Mouse (Mus musculus) gastrocnemius, adult 2 months (tissue): Measurements from ENCODE around the gene Nol9. TPM values are rescaled to one million over a fixed set of nuclear protein-coding genes. Genes with fewer than 3 reads are reported as not detected.
A peak's percentile ranks its signal among the peaks of the same experiment; 100 is the strongest.
"Not testable (repeated sequence)": the region's sequence is repeated elsewhere in the genome, so short reads cannot be mapped to it uniquely, and the experiment has no call there.

Experiments used
- DNase-seq: peaks from one replicate; pipeline ENCODE4 v3.0.0; 2022
- H3K27ac ChIP-seq: fragments of 200-600 bp; 2 replicates; pipeline ENCODE4 v1.8.1; 2022; ENCODE audit warnings: mild to moderate bottlenecking
- H3K4me3 ChIP-seq: fragments of 200-600 bp; 2 replicates; pipeline ENCODE4 v1.8.1; 2022; ENCODE audit warnings: mild to moderate bottlenecking, moderate library complexity
- CTCF ChIP-seq: fragments of 200-600 bp; IDR thresholded peaks from 2 replicates; pipeline ENCODE4 v1.8.1; 2022; ENCODE audit warnings: antibody characterized with exemption, mild to moderate bottlenecking, moderate library complexity
- intact Hi-C: fragments of 180-260 bp; cut with DNase I; formaldehyde crosslinking; loops from one replicate; pipeline ENCODE4 v1.15.1; 2025
- total RNA-seq, 2 experiments: library from RNA; stranded (reverse); gene quantifications; 2 replicates each; pipeline ENCODE4 v1.2.3; 2021

The Nol9 gene
- total RNA-seq, 2 experiments from 2014 or later, result 10.6 to 11.7 TPM

DNA sequence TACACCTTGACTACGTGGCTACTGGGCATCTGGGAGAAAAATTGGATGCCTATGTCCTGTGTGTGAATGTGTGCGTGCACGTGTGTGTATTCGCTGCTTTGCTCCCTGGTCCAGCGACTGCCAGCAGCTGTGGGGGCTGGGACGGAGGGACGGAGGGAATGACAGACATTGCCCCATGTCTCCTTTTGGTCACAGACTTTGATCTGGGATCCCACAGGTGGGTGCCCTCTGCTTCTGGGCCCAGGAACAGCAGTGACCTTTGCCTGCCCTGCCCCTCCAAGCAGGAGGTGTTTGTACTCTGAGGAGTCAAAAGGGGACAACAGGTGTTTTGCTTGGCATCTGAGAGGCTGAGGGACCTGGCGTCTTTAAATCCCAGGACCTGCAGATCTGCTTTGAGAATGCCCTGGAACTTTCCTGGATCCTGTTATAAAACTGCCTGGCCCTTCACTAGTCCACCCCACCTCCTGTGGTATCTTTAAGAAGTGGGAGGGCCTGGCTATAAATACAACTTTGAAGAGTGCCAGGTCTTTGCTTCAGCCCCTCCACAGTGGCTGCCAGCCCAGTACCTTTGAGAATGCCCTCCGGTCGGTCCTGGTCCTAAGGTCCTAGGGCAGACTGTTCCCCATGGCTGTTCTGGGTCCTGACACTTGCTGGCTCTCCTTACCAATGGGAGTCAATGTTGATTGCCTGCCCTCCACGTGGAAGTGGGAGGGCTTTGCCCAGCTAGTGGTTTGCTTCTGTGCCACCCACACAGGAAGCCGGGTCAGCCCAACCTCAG is 25.9 kb upstream of the Nol9 start:
- peak; percentile 75 for DNase-seq
- peak overlapping the region; percentile 90 for H3K4me3 ChIP-seq
- TF ChIP-seq CTCF, result no peak
- peak overlapping the region; percentile 98 for H3K27ac ChIP-seq
- intact Hi-C loops, result no loop called here

DNA sequence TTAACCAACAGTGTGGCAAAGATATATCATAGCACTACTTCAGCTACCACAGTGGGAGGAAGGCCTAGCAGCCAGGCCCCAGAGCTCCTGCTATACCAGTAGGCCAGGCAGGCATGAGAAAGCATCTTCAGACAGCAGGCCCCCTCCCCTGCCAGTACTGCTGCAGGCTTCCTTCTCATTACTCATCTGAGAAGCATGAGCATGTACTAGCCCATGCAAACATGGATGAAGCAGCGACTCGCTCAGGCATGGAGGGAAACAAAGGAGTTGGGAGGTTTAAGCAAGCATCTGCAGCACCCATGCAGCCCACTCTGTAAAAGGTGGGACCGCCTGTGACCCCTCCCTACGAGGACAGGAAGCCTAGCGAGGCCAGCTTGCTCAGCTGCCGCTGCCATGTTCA is 20.0 kb upstream of the Nol9 start:
- no peak for TF ChIP-seq CTCF
- intact Hi-C loops, result no loop called here
- no peak for DNase-seq
- H3K4me3 ChIP-seq, result no peak overlapping the region
- no peak overlapping the region for H3K27ac ChIP-seq

DNA sequence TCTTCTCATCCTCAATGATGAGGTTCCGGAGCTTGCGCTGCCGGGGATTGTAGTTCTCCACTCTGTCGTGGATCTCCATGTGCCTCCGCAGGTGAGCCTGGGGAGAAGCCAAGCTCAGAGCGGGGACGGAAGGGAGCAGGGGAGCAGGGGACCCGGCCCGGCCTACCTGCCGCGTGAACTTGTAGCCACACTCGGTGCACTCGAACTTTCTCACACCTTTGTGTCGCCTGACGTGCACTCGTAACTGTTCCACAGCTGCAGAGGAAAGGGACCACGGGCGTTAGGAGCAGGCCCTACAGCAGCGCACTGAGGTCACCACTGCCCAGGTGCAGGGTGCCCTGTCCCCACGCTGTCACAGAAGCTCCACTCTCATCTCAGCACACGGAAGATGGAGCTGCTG is 19.1 kb upstream of the Nol9 start:
- DNase-seq, result no peak
- TF ChIP-seq CTCF, result no peak
- intact Hi-C loops, result no loop called here
- Histone ChIP-seq H3K4me3 (no peak overlapping the region), H3K27ac (no peak overlapping the region)

DNA sequence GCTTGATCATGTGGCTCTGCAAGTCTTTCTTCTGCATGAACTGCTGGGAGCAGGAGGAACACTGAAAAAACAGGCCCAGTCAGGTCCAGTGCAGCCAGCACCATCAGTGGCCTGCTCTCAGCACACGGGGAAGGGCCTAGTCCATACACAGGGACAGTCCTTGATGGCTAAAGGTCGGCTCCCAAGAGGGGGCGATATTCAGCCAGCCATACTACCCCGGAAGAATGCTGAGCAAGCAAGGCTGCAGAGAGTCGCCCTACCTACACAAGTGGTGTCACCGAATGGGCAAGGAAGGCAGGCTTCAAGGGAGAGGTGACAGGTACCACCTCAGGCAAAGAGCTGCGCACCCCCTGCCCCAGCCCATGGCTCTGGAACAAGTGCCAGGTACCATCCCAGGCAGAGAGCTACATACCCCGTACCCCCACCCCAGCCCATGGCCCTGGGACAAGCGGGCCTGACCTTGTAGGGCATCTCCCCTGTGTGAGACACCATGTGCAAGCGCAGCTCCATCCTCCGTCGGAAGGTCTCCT is 17.5 kb upstream of the Nol9 start:
- no peak for DNase-seq
- intact Hi-C loops, result no loop called here
- Histone ChIP-seq H3K27ac (no peak overlapping the region), H3K4me3 (no peak overlapping the region)
- peak; percentile 22; the same call in 1 of the 2 replicates for TF ChIP-seq CTCF

DNA sequence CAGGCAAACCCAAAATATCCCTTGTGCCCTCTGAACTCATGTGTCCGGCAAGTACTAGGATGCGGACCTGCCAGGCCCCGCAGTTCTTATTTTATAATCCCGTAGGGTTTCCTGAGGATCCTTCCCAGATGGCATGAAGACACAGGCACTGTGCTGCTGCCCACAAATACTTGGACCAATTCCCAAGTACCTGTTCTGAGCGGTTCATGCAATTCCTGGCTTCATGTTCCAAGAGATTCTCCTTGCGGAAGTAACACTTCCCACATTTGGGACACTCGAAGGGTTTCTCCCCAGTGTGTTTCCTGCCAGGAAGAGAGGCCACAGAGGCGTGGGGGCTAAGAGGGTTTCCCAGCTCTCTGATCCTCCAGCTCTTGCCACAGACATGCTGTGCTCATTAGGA is 16.6 kb upstream of the Nol9 start:
- no peak for TF ChIP-seq CTCF
- Histone ChIP-seq H3K4me3 (no peak overlapping the region), H3K27ac (no peak overlapping the region)
- intact Hi-C loops, result no loop called here
- no peak for DNase-seq

DNA sequence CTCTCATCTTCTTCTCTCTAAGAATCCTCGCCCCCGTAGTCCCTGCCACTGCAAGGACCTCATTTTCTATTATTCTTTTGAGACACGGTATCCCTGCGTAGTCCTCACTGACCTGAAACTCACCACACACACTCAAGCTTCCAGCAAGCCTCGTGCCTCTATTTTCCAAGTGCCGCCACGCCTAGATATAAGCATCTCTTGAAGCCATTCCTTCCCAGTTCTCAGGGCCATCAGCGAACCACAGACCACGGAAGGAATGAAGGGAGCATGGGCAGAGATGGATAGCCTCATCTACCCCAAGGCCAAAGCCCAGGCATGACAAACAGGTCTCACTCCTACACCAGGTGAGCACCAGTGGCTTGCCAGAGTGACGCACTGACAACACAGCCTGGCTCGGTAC is 14.6 kb upstream of the Nol9 start:
- no peak for DNase-seq
- H3K4me3 ChIP-seq, result no peak overlapping the region
- H3K27ac ChIP-seq, result no peak overlapping the region
- TF ChIP-seq CTCF, result no peak
- intact Hi-C loops, result no loop called here

DNA sequence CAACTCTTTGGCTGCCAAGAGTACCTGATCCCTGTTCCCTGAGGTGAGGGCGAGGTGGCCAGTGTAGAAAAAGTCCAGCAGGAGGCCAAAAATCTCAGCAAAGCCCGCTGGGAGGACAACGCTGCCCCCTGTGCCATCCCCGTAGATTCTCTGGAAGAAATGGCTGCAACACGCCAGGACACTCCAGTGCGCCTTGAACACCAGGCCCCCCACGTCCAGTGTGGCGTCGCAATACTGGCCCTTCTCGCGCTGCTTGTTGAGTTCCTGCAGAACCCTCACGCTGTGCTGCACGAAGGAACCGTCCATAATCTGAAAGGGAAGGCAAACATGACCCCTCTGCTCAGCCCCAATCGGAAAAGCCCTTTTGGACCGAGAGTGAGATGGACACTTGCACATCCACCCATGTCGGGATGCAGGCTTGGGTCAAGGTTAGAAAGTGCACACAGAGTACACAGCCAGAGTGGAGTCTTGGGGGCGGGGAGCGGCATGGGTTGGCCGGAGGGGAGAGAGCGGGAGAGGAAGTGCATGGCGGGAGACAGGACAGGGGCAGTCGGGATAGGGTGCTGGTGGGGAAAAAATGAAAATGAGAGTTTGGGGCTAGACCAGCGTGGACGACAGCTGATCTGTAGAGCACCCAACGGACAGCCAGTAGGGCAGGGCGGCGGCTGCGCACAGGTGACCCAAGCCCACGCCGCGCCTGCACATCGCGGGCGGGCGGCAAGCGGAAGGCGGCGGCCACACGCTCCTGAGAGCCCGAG is 12.2 kb upstream of the Nol9 start:
- Histone ChIP-seq H3K27ac (peak overlapping the region; percentile 95), H3K4me3 (peak overlapping the region; percentile 90)
- DNase-seq, result peak; percentile 19
- intact Hi-C loops, result no loop called here
- TF ChIP-seq CTCF, result no peak

DNA sequence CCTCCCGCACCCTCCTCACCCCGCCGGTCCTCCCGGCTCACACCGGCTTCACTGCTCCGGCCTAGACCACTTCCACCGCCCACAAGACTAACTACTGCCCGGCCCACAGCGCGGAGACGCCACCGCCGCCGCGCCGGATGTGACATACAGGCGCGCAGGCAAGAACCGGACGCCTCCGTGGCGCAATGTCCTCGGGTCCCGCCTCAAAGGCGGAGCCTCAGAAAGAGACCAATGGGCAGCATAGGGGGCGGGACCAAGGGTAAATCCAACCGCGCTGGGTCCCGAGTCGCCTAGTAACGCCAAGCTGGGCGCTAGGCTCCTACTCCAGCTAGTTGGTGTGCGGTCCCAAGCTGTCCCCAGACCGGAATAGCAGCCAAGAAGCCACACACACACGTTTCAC is 11.6 kb upstream of the Nol9 start, which contains the start of gene Zbtb48:
Gene Zbtb48, minus strand, starts transcription at position 148 of the 400 bp plus-strand sequence.
- Histone ChIP-seq H3K4me3 (peak within 1 kb of the TSS; percentile 90), H3K27ac (peak within 1 kb of the TSS; percentile 95)
- peak; percentile 98 for DNase-seq
- intact Hi-C loops, result no loop called here
- no peak for TF ChIP-seq CTCF

DNA sequence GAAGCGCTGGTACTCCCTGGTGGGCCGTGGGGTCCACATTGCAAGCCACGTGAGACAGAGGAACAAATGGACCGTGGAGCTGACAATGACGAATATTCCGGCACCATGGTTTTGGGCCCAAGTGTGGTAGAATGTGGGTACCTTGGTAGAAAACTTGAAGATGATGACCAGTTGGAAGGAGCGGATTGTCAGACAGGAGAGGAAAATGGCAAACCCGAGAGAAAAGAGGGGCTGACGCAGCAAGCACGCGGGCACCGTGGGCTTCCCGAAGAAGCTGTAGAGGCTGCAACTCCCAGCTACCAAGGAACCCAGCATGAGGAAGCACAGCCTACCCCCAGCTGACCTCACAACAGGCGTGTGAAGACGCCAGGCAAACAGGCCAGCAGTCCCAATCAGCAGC is 10.7 kb upstream of the Nol9 start:
- Histone ChIP-seq H3K27ac (peak overlapping the region; percentile 95; the same call in 1 of the 2 replicates), H3K4me3 (peak overlapping the region; percentile 90)
- DNase-seq, result no peak
- no peak for TF ChIP-seq CTCF
- intact Hi-C loops, result no loop called here

DNA sequence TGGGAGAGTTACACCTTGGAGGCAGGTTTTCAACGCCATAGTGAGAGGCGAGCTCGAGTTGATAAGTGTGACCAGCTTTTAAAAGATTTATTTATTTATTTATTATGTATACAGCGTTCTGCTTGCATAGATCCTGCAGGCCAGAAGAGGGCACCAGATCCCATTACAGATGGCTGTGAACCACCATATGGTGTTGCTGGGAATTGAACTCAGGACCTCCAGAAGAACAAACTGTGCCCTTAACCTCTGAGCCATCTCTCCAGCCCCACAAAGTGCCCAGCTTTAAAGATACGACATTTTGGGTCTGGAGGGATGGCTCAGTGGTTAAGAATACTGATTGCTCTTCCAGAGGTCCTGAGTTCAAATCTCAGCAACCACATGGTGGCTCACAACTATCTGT is 10.0 kb upstream of the Nol9 start:
- no peak for DNase-seq
- intact Hi-C loops, result no loop called here
- no peak overlapping the region for H3K4me3 ChIP-seq
- TF ChIP-seq CTCF, result peak; percentile 53
- H3K27ac ChIP-seq, result no peak overlapping the region

DNA sequence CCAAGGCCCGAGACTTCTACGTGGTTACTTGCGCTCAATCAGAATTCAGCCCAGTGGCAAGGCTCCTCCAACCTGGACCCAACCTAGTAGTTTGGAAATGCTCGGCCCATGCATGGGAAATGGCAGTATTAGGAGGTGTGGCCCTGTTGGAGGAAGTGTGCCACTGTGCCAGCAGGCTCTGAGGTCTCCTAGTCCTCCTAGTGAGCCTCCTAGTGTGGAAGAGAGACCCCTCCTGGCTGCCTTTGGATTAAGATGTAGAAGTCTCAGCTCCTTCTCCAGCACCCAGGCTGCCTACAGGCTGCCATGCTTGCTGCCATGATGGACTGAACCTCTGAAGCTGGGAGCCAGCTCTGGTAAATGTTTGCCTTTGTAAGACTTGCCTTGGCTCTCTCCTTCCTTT is 9.1 kb upstream of the Nol9 start:
- no peak for TF ChIP-seq CTCF
- intact Hi-C loops, result no loop called here
- no peak overlapping the region for H3K27ac ChIP-seq
- no peak overlapping the region for H3K4me3 ChIP-seq
- no peak for DNase-seq

DNA sequence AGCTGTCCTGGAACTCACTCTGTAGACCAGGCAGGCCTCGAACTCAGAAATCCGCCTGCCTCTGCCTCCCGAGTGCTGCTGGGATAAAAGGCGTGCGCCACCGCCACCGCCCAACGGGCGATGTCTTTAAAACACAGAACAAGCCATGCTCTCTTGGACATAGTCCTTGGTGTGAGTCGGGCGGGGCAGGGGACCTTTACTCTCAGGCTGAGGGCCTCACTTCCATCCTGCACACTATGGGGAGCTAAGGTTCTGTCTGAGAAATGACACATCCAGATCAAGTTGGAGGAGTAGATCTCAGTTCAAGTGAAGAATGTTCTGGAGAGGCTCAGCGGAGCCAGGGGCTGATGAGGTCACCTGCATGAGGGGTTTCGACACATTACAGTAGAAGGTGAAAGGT is 6.2 kb upstream of the Nol9 start:
- no peak overlapping the region for H3K4me3 ChIP-seq
- TF ChIP-seq CTCF, result no peak
- intact Hi-C loops, result no loop called here
- no peak for DNase-seq
- no peak overlapping the region for H3K27ac ChIP-seq

DNA sequence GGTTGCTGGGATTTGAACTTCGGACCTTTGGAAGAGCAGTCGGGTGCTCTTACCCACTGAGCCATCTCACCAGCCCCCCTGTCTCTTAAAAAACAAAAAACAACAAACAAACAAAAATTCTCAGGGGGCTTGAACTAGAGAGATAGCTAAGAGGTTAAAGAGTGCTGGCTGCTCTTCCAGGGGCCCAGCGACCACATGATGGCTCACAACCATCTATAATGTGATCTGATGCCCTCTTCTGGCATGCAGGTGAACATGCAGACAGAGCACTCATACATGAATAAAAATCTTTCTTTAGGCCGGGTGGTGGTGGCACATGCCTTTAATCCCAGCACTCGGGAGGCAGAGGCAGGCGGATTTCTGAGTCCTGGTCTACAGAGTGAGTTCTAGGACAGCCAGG is 2.7 kb upstream of the Nol9 start:
- DNase-seq, H3K4me3 ChIP-seq, intact Hi-C loops, H3K27ac ChIP-seq: not testable (repeated sequence)
- peak; percentile 41 for TF ChIP-seq CTCF
